Mouse (Mus musculus) cerebellum, adult 18-20 months (tissue): Measurements from ENCODE around the gene Zdhhc7.

Experiments used
- DNase-seq, 2 experiments: peaks; one replicate each; pipeline ENCODE4 v3.0.0; 2021

Zdhhc7 gene

GRCm38 (mm10) chr8:120101068-120101972 lies at the start of gene Zdhhc7:
TSS of gene Zdhhc7 (minus strand) at chr8:120101482.
- DNase-seq, result peak; percentile 82 to 90

- no peak for DNase-seq
Measured at GRCm38 (mm10) chr8:120150028-120150427, 48.7 kb upstream of the Zdhhc7 start.

DNA sequence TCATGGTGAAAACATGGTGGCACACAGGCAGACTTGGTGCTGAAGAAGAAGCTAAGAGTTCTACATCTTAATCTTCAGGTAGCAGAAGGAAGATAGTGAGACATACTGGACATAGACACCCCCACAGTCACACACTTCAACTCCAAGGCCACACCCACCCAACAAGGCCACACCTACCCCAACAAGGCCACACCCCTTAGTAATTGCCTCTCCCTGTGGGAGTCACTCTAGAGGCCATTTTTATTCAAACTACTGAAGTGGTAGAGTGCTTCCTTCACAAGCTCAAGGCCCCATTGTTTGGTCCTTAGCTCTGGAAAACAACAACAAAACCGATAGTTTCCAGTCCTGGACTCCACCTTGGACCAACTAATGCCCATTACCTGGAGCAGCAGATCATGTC lies 44.8 kb upstream of the Zdhhc7 start:
- DNase-seq, result no peak

GRCm38 (mm10) chr8:120144652-120145301 lies 43.5 kb upstream of the Zdhhc7 start:
- peak; percentile 68 to 73 for DNase-seq

- peak; percentile 46 to 55 for DNase-seq
Measured at GRCm38 (mm10) chr8:120143911-120144651, 42.8 kb upstream of the Zdhhc7 start.

DNA sequence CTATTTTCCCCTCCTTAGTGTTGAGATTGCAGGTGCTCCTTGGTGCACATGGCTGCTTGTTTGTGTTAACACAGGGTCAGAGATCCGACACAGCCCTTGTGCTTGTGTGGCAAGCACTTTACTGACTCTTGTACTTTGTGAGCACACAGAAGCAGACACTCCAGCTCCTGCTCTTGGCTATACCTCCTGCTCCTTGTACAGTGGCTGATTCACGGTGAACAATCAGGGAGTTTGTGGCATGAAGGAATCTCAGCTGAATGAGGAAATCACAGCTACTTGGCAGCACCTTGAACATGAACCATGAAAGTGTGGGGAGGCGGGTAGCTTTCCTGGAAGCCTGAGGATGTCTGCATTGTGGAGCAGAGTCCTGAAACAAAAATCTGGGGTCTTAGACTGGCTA lies 39.5 kb upstream of the Zdhhc7 start:
- DNase-seq, result no peak

DNA sequence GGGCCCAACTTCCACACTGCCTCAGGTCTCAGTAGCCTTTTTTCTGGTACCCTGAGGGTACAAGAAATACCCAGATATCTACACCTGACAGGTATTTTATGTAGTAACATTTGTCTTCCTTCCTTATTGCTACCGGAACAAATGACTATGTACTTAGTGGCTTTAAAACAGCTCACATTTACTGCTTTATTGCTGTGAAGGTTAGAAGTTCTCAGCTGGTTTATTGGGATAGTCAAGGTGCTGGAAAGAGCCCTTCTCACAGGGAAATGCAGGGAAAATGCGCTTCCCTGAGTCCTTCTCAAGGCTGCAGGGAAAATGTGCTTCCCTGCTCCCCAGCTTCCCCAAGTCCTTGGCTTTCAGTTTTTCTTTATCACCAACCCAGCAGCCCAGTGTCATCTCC lies 37.7 kb upstream of the Zdhhc7 start:
- DNase-seq, result no peak

- peak; percentile 65 to 67 for DNase-seq
Measured at GRCm38 (mm10) chr8:120136618-120137017, 35.3 kb upstream of the Zdhhc7 start.

GRCm38 (mm10) chr8:120135687-120136086 lies 34.4 kb upstream of the Zdhhc7 start:
- DNase-seq, result no peak

DNA sequence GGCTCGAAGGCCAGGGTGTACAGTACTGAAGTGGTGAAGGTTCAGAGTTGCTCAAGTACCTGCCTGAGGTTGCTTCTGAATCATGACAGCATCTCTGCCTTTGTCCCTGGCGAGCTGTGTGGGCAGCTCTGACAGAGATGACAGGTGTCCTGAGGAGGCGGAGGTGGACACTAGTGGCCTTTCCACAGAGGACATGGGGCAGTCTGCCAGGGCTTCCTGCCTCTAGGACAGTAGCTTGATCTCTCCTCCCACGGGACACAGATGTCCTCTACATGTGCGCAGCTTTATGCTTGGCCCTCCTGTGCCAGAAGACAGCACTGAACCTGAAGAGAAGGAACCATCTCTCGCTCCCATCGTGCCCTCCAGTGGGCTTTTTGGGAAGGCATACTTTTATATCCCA lies 31.9 kb upstream of the Zdhhc7 start:
- peak; percentile 95 to 96 for DNase-seq

- DNase-seq, result no peak
Measured at GRCm38 (mm10) chr8:120131158-120131557, 29.9 kb upstream of the Zdhhc7 start.

DNA sequence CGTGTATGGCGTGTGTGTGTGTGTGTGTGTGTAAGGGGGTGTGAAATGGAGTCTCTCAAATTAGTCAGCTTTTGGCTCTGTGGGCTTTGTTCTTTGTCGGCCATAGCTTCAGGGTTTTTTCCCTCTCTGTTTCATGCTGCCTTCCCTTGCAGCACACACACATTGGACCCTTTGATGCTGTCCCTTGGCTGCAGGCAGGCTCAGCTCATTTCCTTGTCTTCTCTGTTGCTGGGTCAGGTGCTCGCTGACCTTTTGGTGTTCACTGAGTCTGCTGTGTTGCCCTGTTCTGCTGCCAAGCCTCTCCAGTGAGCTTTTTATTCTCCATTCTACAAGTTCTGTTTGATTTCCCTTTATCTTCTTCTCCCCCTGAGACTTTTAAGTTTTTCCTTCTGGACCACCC lies 28.3 kb upstream of the Zdhhc7 start:
- no peak for DNase-seq

- DNase-seq, result no peak
Measured at GRCm38 (mm10) chr8:120126357-120127161, 25.3 kb upstream of the Zdhhc7 start.

GRCm38 (mm10) chr8:120124836-120125389 lies 23.6 kb upstream of the Zdhhc7 start:
- no peak for DNase-seq

DNA sequence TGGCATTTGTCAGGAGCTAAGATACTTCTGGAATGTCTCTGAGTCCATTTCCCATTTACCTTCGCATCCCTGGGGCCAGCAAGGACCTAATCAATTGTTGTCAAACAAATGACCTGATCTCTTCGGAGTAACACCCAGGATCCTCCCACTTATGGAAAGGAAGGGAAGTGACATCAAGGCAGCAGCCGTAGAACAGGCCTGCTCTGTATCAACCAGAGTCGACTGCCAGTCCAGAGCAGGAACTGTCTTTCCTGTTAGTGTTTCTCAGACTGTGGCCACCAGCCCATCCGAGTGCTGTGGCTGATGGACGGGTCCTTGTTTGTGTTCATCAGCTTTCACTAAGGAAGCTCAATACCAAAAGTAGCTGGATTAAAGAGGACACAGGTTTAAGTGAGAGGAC lies 23.0 kb upstream of the Zdhhc7 start:
- DNase-seq, result no peak

DNA sequence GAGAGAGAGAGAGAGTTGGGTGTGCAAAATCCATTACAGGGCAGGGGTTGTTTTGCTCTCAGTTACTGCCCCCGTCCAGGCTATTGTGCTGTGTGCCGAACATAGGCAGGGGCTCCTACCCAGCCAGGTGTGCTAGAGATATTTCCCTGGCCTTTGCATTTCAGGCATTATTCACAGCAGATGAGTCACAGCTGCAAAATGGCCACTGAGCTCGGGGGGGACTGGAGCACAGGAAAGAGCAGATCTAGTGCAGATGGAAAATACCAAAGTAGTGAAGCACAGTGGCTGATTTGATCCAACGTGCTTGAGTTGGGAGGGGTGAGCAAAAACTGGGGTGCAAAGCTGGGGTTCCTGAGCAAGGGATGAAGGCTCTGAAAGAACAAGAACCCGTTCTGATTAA lies 19.7 kb upstream of the Zdhhc7 start:
- no peak for DNase-seq

- no peak for DNase-seq
Measured at GRCm38 (mm10) chr8:120119931-120120330, 18.6 kb upstream of the Zdhhc7 start.

DNA sequence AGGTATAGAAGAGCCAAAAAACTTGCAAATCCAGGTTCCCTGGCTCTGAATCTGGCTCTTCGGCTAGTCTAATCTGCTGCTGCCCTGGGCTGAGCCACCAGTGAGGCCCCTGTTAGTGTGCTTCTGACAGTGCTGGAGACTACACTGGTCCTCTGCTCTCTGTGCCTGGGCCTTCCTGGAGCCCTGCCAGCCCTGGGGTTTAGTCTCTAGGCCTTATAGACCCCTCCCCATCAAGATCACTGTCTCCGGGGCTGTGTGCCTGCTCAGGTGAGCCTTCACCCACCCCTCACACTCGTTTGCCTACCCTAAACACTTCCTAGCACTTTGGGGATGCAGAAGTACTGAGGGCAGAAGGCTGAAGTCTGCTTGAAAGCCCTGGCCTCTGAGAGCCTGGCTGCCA lies 18.1 kb upstream of the Zdhhc7 start:
- no peak for DNase-seq

DNA sequence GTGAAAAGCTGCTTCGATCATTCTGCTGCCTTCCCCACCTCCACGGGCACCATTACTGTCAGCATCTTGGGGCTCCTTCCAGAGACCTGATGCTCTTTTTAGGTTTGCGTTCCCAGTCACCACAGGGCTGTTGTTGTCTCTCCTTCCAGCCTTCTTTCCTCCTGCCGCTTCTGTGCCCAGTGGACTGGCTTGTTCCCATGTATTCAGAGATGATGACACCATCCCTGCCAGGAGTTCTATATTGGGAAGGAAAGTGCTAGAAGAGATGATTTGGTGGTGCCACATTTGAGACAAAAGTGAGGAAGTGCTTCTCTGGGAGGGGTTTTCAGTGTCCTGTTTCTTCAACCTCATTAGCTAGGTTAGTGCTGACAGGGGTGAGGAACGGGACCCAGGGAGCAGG lies 17.6 kb upstream of the Zdhhc7 start:
- DNase-seq, result no peak

DNA sequence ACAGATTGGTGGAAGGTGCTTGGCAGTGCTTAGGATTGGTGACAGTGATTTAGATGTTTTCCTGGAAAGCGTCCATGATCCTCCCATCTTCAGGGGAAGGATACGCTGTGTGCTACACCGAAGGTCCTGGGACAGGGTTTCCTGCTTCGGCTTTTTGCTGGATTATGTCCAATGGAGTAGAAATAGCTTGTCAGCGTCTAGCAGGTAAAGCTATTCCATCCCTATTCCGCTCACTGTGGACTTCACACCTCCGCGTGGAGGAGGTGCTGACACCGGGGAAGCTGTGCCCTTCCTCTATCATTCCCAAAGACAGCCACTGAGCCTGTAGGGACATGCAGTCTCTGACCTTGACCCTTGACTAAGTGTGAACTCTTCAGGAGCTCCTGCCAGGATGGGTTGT lies 16.9 kb upstream of the Zdhhc7 start:
- no peak for DNase-seq

- DNase-seq, result no peak
Measured at GRCm38 (mm10) chr8:120116600-120116999, 15.3 kb upstream of the Zdhhc7 start.

GRCm38 (mm10) chr8:120114315-120114841 lies 13.1 kb upstream of the Zdhhc7 start:
- DNase-seq, result peak; percentile 72 to 76
